Mouse (Mus musculus) retina, postnatal 7 days (tissue): ENCODE measurements around the gene Erv3.
"Not testable (repeated sequence)": the region's sequence is repeated elsewhere in the genome, so short reads cannot be mapped to it uniquely, and the experiment has no call there.

Experiments used
- DNase-seq: peaks from one replicate; pipeline ENCODE4 v3.0.0-alpha.2; 2012; ENCODE audit warnings: low read depth, low spot score

Erv3 gene

DNA sequence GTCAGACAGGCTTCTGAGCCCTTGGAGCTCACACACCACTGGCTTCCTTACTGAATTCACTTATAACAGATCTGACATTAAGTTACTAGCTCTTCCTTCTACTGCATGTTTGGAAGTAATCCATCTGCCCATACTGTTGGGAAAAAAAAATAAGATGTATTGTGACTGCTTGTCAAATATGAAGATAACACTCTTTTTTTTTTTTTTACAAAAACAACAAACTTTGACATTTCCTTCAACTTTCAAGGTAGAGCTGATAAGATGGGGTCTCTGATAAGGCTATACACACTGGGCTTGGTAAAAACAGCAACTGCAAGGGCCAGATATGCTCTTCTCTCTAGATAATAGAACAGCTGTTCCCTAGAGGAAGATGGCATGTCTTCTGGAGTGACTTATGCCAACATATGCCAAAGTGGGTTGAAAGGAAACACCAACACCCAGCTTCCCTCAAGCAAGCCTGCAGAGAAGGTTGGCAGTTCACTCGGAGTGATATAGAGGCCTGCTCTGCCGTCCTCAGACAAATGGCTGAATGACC is 4.8 kb upstream of the Erv3 start:
- DNase-seq: no peak

DNA sequence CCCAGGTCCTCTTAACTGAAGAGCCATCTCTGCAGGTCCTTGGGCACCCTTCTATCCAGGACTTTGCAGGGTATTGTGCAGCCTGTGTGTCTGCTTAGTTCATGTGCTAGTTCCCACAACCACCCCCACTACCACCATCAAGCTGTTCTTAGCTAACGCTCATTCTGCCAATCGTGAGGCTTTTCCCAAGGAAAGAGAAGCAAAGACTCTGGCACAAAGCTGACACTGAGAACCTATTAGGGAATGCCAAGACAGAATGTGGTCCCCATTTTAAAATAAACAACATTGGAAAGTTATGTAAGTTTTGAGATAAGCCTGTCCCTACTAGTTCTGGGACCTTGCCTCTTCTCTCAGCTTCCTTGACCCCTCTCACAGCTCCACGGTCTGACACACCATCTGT is 3.9 kb upstream of the Erv3 start:
- DNase-seq: no peak

DNA sequence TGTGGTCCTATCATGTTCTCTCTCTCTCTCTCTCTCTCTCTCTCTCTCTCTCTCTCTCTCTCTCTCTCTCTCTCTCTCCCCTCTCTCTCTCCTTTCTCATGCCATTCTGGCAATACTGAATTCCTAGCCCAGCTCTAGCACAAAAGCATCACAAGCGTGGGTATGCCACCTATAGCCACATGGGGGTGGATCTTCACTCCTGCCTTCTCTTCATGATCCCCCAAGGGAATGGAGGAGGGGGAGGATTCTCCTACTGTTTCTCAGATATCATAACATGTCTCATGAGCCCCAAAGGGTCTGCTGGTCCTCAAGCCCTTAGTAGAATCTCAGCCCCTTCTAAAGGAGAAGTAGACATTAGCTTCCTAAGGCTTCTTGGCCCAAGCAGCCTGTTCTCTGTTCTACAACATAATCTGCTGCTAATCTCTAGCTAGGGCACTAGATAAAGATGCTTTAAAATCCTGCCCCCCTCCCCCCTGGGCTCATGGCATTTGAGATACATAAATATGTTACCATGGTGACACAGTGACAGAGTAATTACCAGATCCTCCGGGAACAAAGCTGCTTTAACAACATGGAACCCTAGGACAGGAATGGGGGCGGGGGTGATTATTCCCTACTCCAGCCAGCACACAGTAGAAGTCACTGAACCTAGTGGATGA is 3.2 kb upstream of the Erv3 start:
- peak; percentile 69 for DNase-seq

DNA sequence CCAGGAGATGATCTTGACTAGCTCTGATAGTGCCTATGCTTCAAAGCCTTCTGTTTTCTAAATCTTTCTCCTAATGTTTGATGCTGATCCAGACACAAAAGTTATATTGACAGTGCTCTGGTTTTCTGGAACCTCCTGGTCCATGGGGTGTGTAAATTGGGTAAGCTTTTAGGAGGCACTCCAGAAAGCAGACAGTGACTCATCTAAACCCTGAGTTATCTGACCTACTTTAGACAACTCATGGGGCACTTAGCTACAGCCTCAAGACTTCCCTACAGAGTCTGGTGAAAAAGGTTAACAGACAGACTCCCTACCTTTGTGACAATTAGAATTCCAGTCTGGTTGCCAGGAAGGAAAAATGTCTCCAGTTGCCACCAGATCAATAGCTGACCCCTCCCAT is 1.7 kb downstream of the Erv3 start:
- no peak for DNase-seq

DNA sequence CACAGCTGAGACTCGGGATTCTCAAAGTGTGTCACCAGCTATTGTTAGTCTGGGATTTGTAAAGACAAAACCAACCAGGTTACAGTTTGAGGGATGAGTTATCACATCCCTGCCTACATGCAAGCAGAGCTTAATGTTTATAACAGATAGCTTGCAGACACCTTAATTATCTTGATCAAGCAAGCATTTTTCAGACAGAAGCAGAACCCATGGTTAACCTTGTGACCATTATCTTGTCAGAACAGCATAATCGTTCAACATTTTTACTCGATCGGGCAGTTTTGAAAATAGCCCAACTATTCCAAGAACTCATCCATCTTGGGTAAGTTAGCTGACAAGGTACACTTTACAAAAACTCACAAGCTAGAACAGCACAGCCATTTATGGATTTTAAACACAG is 5.8 kb downstream of the Erv3 start:
- no peak for DNase-seq

DNA sequence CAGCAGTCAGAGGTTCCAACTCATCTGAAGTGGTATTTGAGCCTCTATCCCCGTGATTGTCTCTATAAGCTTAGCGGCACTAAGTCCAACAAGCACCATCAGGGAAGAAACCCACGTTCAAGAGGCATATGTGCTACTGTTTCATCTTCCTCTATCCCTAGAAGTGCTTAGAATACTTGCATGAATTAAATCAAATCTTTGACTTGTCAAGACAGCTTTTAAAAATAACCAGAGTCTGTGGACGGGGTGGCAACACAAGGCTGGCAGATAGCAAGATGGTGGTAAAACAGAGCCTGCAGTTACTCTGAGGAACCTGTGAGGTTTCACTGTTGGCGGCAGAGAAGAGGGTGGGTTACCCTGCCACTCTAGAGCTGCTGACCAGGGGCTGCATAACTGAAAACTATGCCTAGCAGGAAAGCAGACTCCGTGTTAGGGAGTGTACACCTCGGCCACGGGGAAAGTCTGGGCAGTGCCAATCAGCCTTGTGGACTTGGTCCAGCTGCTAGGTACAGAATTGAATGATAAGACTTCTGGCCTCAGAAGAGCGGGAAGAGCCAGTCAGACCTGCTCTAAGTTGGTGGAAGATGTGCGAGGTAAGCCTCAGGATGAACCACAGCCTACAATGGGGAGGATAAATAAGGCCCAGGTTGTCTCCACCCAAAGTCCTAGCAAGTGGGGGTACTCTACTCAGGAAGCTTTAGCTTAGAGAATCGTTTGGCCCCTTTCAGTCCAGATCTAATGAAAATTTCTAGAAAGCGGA is 8.0 kb downstream of the Erv3 start:
- no peak for DNase-seq

DNA sequence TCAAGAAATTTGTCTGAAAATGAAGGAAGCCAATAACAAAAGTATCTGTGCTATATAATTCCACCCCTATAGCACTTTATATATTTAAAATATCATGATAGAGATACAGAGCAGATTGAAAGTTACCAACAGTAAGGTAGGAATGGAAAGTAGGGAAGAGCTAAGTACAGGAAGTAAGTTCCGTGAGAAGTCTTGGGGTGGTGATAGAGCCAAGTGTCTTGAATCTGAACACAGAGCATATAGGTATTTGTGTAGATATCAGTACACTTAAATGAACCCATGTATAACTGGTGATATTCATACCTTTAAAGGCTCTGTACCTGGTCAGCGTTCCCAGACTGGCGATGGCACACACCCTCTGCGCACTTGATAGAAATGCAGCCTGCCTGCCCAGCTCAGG is 9.5 kb downstream of the Erv3 start:
- no peak for DNase-seq

DNA sequence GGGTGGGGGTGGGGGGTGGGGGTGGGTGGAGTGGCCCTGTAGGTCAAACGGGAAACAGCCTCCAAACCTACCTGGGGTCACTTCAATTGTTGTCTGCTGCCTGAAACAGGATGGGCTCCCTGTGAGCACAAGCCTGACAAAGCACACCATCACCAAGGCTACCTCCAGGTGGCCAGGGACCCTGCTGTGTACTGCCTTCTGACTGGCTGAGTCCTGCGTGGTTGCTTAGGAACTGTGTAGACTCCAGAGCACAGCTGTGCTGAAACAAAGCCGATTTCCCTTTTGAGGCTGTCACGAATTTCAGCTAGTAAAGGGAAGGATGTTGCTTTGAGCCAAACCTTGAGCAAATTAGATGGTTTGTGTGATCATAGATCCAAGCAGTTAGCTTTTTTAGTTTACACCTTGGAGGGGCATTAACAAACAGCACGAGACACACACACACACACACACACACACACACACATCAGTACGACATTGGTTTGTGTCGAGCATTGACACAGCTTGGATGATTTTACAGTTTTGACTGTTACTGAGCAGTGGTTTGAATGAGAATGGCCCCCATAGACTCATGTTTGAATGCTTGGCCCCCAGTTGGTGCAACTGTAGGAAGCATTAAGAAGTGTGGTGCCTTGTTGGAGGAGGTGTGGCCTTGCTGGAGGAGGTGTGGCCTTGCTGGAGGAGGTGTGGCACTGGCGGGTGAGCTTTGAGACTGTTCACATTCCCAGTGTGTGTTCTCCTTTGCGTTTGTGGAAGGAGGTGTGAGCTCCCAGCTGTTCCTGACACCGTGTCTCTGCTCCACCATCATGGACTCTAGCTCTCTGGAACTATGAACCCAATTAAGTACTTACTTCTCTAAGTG is 11.8 kb downstream of the Erv3 start:
- peak; percentile 70 for DNase-seq

DNA sequence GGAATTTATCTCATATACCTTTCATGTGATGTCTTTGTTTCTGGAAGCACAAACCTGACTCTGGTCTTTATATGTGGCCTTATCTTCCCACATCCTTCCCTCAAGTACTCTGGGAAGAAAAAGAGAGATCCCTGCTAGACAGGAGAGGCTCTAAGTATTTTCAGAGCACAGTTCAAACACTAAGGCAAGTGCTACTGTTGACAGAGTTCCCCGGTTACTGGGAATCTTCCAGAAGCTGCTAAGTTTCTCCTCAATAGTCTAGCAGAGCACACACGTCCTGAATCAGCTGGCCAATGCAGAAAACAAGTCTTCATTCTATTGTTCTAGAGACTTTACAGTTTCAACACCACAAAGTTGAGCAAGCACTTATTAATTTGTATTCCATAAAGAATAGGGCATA is 12.7 kb downstream of the Erv3 start:
- no peak for DNase-seq

DNA sequence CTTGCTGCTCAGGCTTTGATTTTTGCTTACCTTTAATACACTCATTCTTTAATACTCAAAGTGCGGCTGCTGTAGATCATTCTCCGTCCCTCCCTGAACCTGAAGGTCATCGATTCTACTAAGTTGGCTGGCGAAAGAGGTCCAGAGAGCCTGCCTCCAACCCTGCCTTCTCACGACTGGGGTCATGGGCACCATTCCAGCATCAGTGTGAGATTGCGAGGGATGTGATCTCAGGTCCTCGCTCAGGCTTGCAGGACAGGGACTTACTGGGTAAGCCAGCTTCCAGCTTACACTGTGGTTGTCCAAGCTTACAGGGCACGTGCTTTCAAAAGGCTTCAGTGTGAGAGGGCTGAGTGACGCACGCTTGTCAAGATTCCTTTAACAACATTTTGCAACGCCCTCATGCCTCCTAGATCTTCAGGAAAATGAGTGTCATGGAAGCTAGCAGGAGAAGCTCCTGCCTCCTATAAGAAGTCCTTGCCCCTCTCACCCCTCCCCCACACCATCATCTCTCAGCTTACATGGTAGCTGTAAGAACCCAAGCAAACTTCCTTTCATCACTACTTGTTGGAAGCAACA is 13.3 kb downstream of the Erv3 start:
- DNase-seq: no peak

DNA sequence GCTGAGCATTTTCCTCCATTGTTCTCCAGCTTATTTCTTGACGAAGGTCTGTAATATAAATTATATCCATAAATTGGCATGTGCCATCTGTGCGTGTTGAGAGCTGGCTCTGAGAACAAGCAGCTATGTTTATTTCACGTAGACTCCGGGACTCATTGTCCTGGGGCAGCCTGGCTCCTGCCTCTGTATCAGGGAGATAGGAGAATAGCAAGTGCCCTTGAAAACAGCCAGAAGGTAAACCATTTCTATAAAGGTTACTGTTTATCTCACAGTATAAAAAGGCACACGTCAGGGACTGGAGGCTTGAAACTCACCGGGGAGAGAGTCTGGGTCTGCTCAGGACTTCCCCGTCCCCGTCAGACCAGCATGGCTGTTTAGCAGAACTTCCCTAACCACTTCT is 13.9 kb downstream of the Erv3 start:
- no peak for DNase-seq

DNA sequence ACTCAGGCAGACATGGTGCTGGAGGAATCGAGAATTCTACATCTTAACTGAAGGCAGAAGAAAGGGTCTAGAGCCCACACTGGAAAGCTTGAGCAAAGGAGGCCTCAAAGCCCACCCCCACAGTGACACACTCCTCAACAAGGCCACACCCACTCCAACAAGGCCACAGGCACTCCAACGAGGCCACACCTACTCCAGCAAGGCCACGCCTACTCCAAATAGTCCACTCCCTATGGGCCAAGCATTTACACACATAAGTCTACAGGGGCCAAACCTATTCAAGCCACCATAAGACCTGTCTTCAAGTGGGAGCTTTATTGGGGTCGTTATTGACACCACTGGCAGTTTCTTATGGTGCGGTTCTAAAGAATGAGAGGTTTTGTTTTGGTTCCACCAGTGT is 17.0 kb downstream of the Erv3 start:
- DNase-seq: no peak

DNA sequence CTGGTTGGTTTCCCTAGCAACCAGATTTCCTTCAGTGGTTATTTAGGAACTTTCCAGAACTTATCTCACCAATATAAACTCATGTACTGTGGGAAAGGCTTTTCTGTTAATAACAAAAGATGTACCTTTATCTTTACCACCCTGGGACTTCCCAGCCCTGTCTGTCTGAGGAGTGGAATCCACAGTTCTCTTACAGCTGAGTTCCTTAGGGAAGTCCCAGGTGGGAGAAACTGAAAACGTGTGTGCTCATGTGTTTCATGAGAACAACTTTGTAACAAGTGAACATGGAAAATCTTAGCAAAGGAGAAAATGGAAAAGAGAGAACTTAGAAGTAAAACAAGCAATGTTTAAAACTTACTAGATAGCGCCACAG is 18.2 kb downstream of the Erv3 start:
- no peak for DNase-seq

DNA sequence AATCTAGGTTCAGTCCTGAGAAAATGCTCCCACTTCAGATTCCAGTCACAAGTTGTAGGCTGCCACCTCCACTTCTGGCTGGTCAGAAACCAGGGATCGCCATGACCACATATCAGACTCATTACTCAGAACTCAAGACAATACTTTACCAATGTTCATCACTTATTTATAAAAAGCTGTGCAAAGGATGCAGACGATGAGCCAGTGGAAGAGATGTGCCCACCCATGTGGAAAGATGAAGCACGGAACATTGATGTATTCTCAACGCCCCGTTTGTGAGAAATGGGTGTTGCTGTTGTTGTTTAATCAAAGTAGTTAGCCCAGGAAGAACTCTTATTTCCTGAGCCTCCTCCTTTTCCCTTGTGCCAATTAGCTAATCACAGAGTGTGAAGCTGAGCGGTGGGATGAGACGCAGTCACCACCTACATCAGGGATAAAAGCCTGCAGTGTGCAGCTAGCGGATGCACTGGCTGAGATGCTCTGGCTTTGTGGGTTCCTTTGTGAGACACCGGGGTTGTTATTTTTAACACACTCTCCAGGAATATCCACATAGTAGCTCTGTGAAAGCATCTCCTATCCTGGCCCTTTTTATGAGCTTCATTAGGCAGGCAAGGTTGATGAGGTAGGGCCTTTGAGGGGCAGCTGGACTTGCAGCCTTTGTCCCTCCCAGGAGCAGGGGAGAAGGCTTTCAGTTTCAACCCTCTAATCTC is 18.8 kb downstream of the Erv3 start:
- DNase-seq: no peak

DNA sequence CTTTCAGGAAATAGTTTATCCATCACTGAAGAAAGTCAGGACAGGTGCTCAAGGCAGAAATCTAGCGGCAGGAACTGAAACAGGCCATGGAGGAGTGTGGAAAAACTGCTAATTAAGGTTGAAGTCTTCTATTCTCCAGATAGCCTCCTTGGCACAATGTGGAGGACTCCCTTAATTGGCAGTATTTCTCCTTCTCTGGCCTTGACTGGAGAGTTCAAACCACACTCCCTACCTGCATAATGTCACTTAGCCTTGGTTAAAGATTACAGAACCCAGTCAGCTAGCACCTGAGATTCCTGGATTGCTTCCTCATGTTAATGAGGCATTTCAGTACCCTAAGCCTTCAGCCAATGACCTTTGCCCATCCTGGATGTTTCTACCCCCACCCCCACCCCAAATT is 25.3 kb downstream of the Erv3 start:
- DNase-seq: no peak

DNA sequence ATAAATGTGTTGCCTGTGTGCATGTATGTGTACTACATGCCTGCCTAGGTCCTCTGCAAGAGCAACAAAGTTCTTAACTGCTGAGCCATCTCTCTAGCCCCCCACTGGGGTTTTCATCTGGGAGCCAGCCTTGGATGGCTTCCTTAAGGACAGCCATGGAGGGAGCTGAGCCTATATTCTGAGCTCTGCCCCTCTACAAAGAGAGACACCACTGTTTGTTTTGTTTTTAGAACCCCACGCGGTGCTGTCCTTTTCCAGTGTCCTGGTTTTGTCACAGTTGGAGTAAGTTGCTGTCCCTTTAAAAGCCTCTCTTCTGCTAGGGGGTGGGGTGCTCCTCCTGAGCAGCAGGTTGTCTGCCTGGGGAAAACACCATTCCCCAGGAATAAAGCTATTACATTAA is 27.7 kb downstream of the Erv3 start:
- no peak for DNase-seq

DNA sequence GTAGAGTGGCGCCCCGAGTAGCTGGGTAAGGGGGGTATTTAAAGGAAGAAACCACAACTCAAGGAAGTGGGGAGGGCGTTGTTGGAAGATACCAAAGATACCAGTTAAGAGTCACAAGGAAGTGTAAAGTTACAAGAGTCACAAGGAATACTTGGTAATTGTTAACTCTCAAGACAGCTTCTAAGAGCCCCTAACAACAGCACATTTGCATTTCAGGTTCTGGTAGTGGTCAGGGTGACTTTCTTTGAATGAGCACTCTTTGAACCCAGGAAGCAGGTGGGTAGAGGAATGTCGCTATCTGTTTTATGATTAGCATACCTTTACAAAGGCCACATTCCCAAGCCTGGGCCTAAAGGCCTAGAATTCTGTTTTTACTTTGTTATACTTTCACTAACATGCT is 28.6 kb downstream of the Erv3 start:
- not testable (repeated sequence) for DNase-seq

DNA sequence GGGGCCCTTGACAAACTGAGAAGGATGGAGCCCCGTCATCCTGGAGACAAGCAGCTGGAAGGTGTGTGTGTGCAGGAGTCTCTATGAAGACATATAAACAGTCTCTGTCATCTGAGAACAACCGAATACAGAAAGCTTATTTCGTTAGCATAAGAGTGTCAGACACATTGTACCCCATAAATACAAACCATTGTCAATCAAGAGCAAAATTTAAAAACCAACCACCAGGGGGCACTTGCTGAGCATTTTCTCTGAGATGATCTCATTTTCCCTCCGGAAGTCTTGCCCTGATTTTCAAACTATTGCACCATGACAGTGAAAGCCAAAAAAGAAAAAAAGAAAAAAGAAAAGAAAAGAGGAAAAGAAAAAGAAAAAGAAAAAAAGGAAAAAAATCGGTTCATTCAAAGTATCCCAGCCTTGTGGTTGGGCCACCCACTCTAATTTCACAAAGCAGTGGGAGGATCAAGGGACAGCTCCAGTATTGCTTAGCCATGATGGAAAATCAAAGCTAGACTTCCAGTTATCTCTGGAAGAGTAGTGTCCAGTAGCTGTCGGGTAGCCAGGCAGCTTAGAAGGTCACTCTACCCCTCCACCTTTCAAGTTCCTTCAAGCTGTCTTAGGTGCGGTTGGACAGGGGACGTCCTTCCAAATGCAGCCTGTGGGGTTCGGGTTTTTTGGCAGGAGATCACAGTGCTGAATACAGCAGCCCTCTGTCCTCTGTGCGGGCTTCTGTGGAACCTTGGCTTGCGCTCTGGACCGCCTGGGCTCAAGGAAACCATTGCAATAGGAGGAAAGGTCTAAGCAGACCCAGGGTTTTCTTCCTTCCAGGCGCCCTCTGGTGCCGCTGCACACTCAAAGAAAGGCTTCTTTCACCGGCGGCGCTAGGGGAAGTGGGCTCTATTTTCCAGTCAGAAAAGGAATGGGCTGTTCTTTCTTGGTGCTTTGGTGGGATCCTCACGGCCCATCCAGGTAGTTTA is 31.3 kb downstream of the Erv3 start:
- peak; percentile 60 for DNase-seq

DNA sequence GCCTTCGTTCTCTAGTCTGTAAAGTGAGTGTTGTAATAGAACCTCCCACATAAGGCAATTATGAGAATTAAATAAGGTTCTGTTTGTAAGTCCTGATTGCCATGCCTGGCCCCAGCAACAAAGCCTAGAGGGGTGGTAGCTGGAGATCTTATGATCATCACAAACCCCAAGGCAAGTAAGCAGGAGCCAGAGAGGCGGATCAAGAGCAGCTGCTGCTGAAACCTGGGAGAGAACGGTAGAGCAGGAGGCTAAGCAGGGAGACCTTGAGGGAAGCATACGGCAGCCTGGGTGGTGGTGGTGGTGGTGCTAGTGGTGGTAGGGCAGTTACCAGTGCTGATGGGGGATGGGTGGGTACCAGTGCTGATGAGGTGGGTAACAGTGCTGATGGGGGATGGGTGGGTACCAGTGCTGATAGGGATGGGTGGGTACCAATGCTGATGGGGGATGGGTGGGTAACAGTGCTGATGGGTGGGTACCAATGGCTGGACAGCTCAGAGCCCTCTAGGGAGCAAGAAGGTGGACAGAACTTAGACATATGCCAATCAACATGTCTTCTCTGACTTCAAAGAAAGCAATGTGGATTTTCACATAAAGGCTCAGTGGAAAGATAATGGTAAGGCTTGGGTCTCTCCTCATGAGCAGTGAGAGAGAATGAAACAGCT is 32.4 kb downstream of the Erv3 start:
- DNase-seq: no peak

DNA sequence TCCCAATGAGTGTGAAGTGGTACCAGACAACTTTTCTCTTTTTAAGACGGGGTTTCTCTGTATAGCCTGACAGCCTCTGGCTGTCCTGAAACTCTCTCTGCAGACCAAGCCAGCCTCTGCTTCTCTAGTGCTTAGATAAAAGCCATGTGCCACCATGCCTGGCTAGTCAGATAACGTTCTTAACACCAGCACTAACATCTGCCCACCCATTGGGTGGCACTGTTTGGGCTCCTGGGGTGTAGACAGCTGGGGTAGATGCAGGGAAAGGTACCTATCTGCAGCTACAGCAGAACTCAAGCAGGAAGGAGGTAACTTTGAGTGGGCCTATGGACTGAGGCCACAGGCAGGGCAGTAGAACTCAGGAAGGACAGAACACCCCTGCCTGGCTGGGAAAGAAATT is 34.0 kb downstream of the Erv3 start:
- no peak for DNase-seq
